ENCODE assay signal across 12 mouse cellular contexts in genomic region chr1:73270787-73271391, GRCm38 (mm10).
A peak's percentile ranks its signal among the peaks of the same experiment; 100 is the strongest.
DNase-seq lines count a peak whose midpoint lies in the region; ATAC-seq and TF ChIP-seq lines count a peak whose summit lies in the region.
"Had no signal": no experiment of that assay in that cellular context is flagged by ENCODE, and none has a peak within 500 bp of the region (broad histone marks: within the 10 kb centered on the region; RNA-seq: fewer than 3 reads in every experiment).

No protein-coding gene starts in this region.

- H3K36me3 ChIP-seq in forebrain, embryonic 16.5 days (ENCODE audit: control insufficient read depth, insufficient read depth), result no peaks in the 10 kb centered on the region
- H3K36me3 ChIP-seq in midbrain, embryonic 14.5 days (ENCODE audit: control insufficient read depth, insufficient read depth, low read length), result no peaks in the 10 kb centered on the region

- no peak overlapping the region for H3K4me3 ChIP-seq in forebrain, embryonic 16.5 days (replicated peaks; ENCODE audit: low read length)
- H3K4me3 ChIP-seq in midbrain, embryonic 14.5 days (replicated peaks; ENCODE audit: low read depth, low read length), result no peak overlapping the region

- no peak overlapping the region for H3K9ac ChIP-seq in forebrain, embryonic 16.5 days (replicated peaks; ENCODE audit: low read depth, low read length)
- no peak overlapping the region for H3K9ac ChIP-seq in midbrain, embryonic 14.5 days (replicated peaks; ENCODE audit: low read length)

- TF ChIP-seq CTCF in brain, embryonic 14.5 days (IDR thresholded peaks at IDR 0.05; ENCODE audit: borderline replicate concordance, extremely low read depth, insufficient read depth, insufficient read length), result no peak

- H3K4me1 ChIP-seq in forebrain, embryonic 16.5 days (replicated peaks; ENCODE audit: control insufficient read depth, insufficient read depth, low read length), result no peaks in the 10 kb centered on the region
- no peaks in the 10 kb centered on the region for H3K4me1 ChIP-seq in midbrain, embryonic 14.5 days (ENCODE audit: control insufficient read depth, insufficient read depth, low read length)

- no peak overlapping the region for H3K27ac ChIP-seq in forebrain, embryonic 16.5 days (ENCODE audit: low read length)
- no peak overlapping the region for H3K27ac ChIP-seq in midbrain, embryonic 14.5 days (replicated peaks; ENCODE audit: low read depth, low read length)

- peak; percentile 23; the same call in 1 of the 2 replicates for ATAC-seq in forebrain, embryonic 16.5 days
- ATAC-seq in midbrain, embryonic 14.5 days (ENCODE audit: low FRiP score, low TSS enrichment), result no peak

- no peak overlapping the region for H3K4me2 ChIP-seq in forebrain, embryonic 16.5 days (ENCODE audit: low read length)
- H3K4me2 ChIP-seq in midbrain, embryonic 14.5 days (ENCODE audit: low read length), result no peak overlapping the region

- intact Hi-C loops in heart, postnatal 36 days (cut with DNase I), result loop anchor here (10.0 kb wide), 2 partner anchors 464 to 556 kb away; partner anchors contain the start of gene Rpl37a

- H3K27me3 ChIP-seq in forebrain, embryonic 16.5 days (replicated peaks; ENCODE audit: control insufficient read depth, insufficient read depth, low read length), result no peaks in the 10 kb centered on the region
- no peaks in the 10 kb centered on the region for H3K27me3 ChIP-seq in midbrain, embryonic 14.5 days (ENCODE audit: control insufficient read depth, insufficient read depth, low read length)

- DNase-seq in heart, adult 11 months, result peak; percentile 89
- no peak for DNase-seq in heart, postnatal 36 days
- peak; percentile 74 for DNase-seq in brain, embryonic 14.5 days (ENCODE audit: low read depth)
- DNase-seq in midbrain, embryonic 14.5 days, result peak; percentile 48
- DNase-seq in left cerebral cortex, adult 11 months (ENCODE audit: low spot score), result no peak
- DNase-seq in thymus, postnatal 0 days (ENCODE audit: low spot score), result no peak
- DNase-seq in cerebellum, adult 18-20 months, result no peak
- DNase-seq: B cell, adult 2 months; gastrocnemius, postnatal 14 days; heart, postnatal 14 days; left cerebral cortex, postnatal 4 days had no signal

- TF ChIP-seq POLR2A in brain, embryonic 14.5 days (IDR thresholded peaks at IDR 0.05; ENCODE audit: borderline replicate concordance, extremely low read depth, insufficient read depth, insufficient read length, poor library complexity, severe bottlenecking), result no peak

- no peaks in the 10 kb centered on the region for H3K9me3 ChIP-seq in forebrain, embryonic 16.5 days (ENCODE audit: control insufficient read depth, low read length)
- H3K9me3 ChIP-seq in midbrain, embryonic 14.5 days (ENCODE audit: control insufficient read depth, low read length), result no peaks in the 10 kb centered on the region

- whole genome bisulfite sequencing in forebrain, embryonic 16.5 days, result 21% methylated on average over 6 of the region's 6 CpGs
- 19% methylated on average over 6 of the region's 6 CpGs for WGBS in midbrain, embryonic 14.5 days

Comparison
In these comparisons a context has a peak if more than half of its experiments do, and no peak if none do; other contexts are left out.
1. DNase-seq: peak in heart, adult 11 months (single experiment), brain, embryonic 14.5 days (single experiment) and midbrain, embryonic 14.5 days (single experiment); none in heart, postnatal 36 days (0 of 2), left cerebral cortex, adult 11 months (single experiment), thymus, postnatal 0 days (single experiment) and cerebellum, adult 18-20 months (0 of 2).